Mouse (Mus musculus) MEL (cell line): ENCODE results near the gene Adam23. TPM values are rescaled to one million over a fixed set of nuclear protein-coding genes. Genes with fewer than 3 reads are reported as not detected.
A peak's percentile ranks its signal among the peaks of the same experiment; 100 is the strongest.

ENCODE experiments used
- DNase-seq: peaks from one replicate; pipeline ENCODE4 v3.0.0; 2011; ENCODE audit warnings: low read depth, low spot score
- H3K27ac ChIP-seq: 2 replicates; pipeline ENCODE4 v1.5.1; 2012; ENCODE audit warnings: low read depth, mild to moderate bottlenecking, control low read depth, low read length, moderate library complexity; ENCODE audit not compliant: control insufficient read depth
- H3K27me3 ChIP-seq, 2 experiments: fragments of 150-350 bp in 1 of 2; sonication (generic) in 1 of 2; 2 replicates each; pipeline ENCODE4 v1.6.1; 2012; ENCODE audit warnings: low read length in 2 of 2, mild to moderate bottlenecking in 2 of 2, improper control_type of control experiment in 1 of 2, moderate library complexity in 1 of 2; ENCODE audit not compliant: insufficient read depth in 2 of 2, control insufficient read depth in 1 of 2
- H3K36me3 ChIP-seq, 2 experiments: 2 replicates each; pipeline ENCODE4 v1.6.1; 2012 to 2014; ENCODE audit warnings: low read length in 2 of 2, improper control_type of control experiment in 1 of 2, inconsistent platforms in 1 of 2, mild to moderate bottlenecking in 1 of 2; ENCODE audit not compliant: insufficient read depth in 2 of 2, control insufficient read depth in 1 of 2
- H3K4me1 ChIP-seq, 2 experiments: fragments of 150-350 bp in 1 of 2; sonication (generic) in 1 of 2; 2 replicates each; pipeline ENCODE4 v1.6.1; 2012; ENCODE audit warnings: low read length in 2 of 2, improper control_type of control experiment in 1 of 2, mild to moderate bottlenecking in 1 of 2; ENCODE audit not compliant: insufficient read depth in 2 of 2, control insufficient read depth in 1 of 2
- H3K4me3 ChIP-seq, 2 experiments: fragments of 150-350 bp in 1 of 2; sonication (generic) in 1 of 2; 2 replicates each; pipeline ENCODE4 v1.5.1; 2012; ENCODE audit warnings: low read depth in 2 of 2, low read length in 2 of 2, mild to moderate bottlenecking in 2 of 2, moderate library complexity in 2 of 2, control low read depth in 1 of 2, improper control_type of control experiment in 1 of 2; ENCODE audit not compliant: control insufficient read depth in 1 of 2, insufficient read depth in 1 of 2
- H3K79me2 ChIP-seq: 2 replicates; pipeline ENCODE4 v1.6.1; 2012; ENCODE audit warnings: mild to moderate bottlenecking, low read length, moderate library complexity; ENCODE audit not compliant: control insufficient read depth, poor library complexity, insufficient read depth
- H3K9ac ChIP-seq: 2 replicates; pipeline ENCODE4 v1.6.1; 2012; ENCODE audit warnings: low read depth, mild to moderate bottlenecking, control low read depth, low read length, moderate library complexity; ENCODE audit not compliant: control insufficient read depth, poor library complexity, severe bottlenecking
- H3K9me3 ChIP-seq: fragments of 150-350 bp; sonication (generic); replicated peaks from 2 replicates; pipeline ENCODE4 v1.6.1; 2012; ENCODE audit warnings: mild to moderate bottlenecking, low read length, improper control_type of control experiment, moderate library complexity; ENCODE audit not compliant: insufficient read depth
- BHLHE40 ChIP-seq: IDR thresholded peaks from 2 replicates; pipeline ENCODE4 v1.6.1; 2012; ENCODE audit warnings: low read depth, mild to moderate bottlenecking, inconsistent platforms, low read length, improper control_type of control experiment, borderline replicate concordance
- CHD1 ChIP-seq: IDR thresholded peaks from 2 replicates; pipeline ENCODE4 v1.6.1; 2012; ENCODE audit warnings: low read depth, mild to moderate bottlenecking, inconsistent platforms, low read length, improper control_type of control experiment
- CTCF ChIP-seq, 3 experiments: IDR thresholded peaks in 2 of 3; conservative IDR thresholded peaks in 1 of 3; 2 replicates each; pipeline ENCODE4 v1.5.1; 2011 to 2012; ENCODE audit warnings: low read length in 3 of 3, low read depth in 2 of 3, mild to moderate bottlenecking in 2 of 3, improper control_type of control experiment in 1 of 3, inconsistent platforms in 1 of 3, mixed read lengths in 1 of 3, moderate library complexity in 1 of 3; ENCODE audit not compliant: control insufficient read depth in 1 of 3, insufficient read depth in 1 of 3, poor library complexity in 1 of 3, severe bottlenecking in 1 of 3
- ELF1 ChIP-seq: IDR thresholded peaks from 2 replicates; pipeline ENCODE4 v1.6.1; 2014; ENCODE audit warnings: low read depth, mild to moderate bottlenecking, inconsistent platforms, low read length, improper control_type of control experiment, moderate library complexity
- ETS1 ChIP-seq: IDR thresholded peaks from 2 replicates; pipeline ENCODE4 v1.6.1; 2012; ENCODE audit warnings: low read depth, mild to moderate bottlenecking, inconsistent platforms, low read length, improper control_type of control experiment, moderate library complexity
- GABPA ChIP-seq: IDR thresholded peaks from 2 replicates; pipeline ENCODE4 v1.6.1; 2012; ENCODE audit warnings: low read depth, mild to moderate bottlenecking, inconsistent platforms, low read length, improper control_type of control experiment, moderate library complexity
- HCFC1 ChIP-seq: IDR thresholded peaks from 2 replicates; pipeline ENCODE4 v1.6.1; 2012; ENCODE audit warnings: low read depth, mild to moderate bottlenecking, inconsistent platforms, low read length, improper control_type of control experiment, moderate library complexity
- KAT2A ChIP-seq: conservative IDR thresholded peaks from 2 replicates; pipeline ENCODE4 v1.6.1; 2012; ENCODE audit warnings: low read depth, low read length, improper control_type of control experiment, inconsistent platforms
- MAFK ChIP-seq: IDR thresholded peaks from 2 replicates; pipeline ENCODE4 v1.6.1; 2011; ENCODE audit warnings: low read depth, mild to moderate bottlenecking, low read length, improper control_type of control experiment, borderline replicate concordance
- MAZ ChIP-seq: IDR thresholded peaks from 2 replicates; pipeline ENCODE4 v1.6.1; 2012; ENCODE audit warnings: low read depth, mild to moderate bottlenecking, inconsistent platforms, low read length, improper control_type of control experiment
- MEF2A ChIP-seq: IDR thresholded peaks from 2 replicates; pipeline ENCODE4 v1.6.1; 2014; ENCODE audit warnings: low read depth, mild to moderate bottlenecking, inconsistent platforms, low read length, improper control_type of control experiment; ENCODE audit not compliant: poor library complexity, insufficient replicate concordance, severe bottlenecking; ENCODE audit errors: extremely low read depth
- MYB ChIP-seq: IDR thresholded peaks from 2 replicates; pipeline ENCODE4 v1.6.1; 2011; ENCODE audit warnings: mild to moderate bottlenecking, low read depth, low read length, improper control_type of control experiment
- MYC ChIP-seq: IDR thresholded peaks from 2 replicates; pipeline ENCODE4 v1.6.1; 2011; ENCODE audit warnings: low read depth, mild to moderate bottlenecking, low read length, improper control_type of control experiment, moderate library complexity
- NELFE ChIP-seq: IDR thresholded peaks from 2 replicates; pipeline ENCODE4 v1.6.1; 2011; ENCODE audit warnings: low read depth, low read length, improper control_type of control experiment
- POLR2AphosphoS5 ChIP-seq: IDR thresholded peaks from 2 replicates; pipeline ENCODE4 v1.6.1; 2012; ENCODE audit warnings: low read depth, borderline replicate concordance, mild to moderate bottlenecking, inconsistent platforms, low read length, moderate library complexity, mixed read lengths
- RAD21 ChIP-seq: IDR thresholded peaks from 2 replicates; pipeline ENCODE4 v1.6.1; 2011; ENCODE audit warnings: mild to moderate bottlenecking, low read depth, low read length, improper control_type of control experiment
- RCOR1 ChIP-seq: IDR thresholded peaks from 2 replicates; pipeline ENCODE4 v1.6.1; 2012; ENCODE audit warnings: low read depth, mild to moderate bottlenecking, inconsistent platforms, low read length, improper control_type of control experiment
- SIN3A ChIP-seq: IDR thresholded peaks from 2 replicates; pipeline ENCODE4 v1.6.1; 2012; ENCODE audit warnings: low read length, improper control_type of control experiment, inconsistent platforms
- SMC3 ChIP-seq: IDR thresholded peaks from 2 replicates; pipeline ENCODE4 v1.6.1; 2011; ENCODE audit warnings: low read depth, low read length, improper control_type of control experiment
- TBP ChIP-seq: IDR thresholded peaks from 2 replicates; pipeline ENCODE4 v1.8.0; 2011; ENCODE audit warnings: low read depth, low read length, improper control_type of control experiment
- USF2 ChIP-seq, 2 experiments: IDR thresholded peaks; 2 replicates each; pipeline ENCODE4 v1.6.1; 2011 to 2012; ENCODE audit warnings: improper control_type of control experiment in 2 of 2, low read length in 2 of 2, borderline replicate concordance in 1 of 2, inconsistent platforms in 1 of 2, low read depth in 1 of 2, mild to moderate bottlenecking in 1 of 2; ENCODE audit not compliant: insufficient read depth in 1 of 2
- ZC3H11A ChIP-seq: IDR thresholded peaks from 2 replicates; pipeline ENCODE4 v1.6.1; 2012; ENCODE audit warnings: low read depth, mild to moderate bottlenecking, inconsistent platforms, low read length, improper control_type of control experiment
- ZNF384 ChIP-seq: IDR thresholded peaks from 2 replicates; pipeline ENCODE4 v1.6.1; 2012; ENCODE audit warnings: low read depth, mild to moderate bottlenecking, inconsistent platforms, low read length, improper control_type of control experiment
- polyA plus RNA-seq, 2 experiments: library from polyadenylated mRNA; stranded (reverse) in 1 of 2; unstranded in 1 of 2; fragments of >175 nt in 1 of 2; fragments of >200 nt in 1 of 2; gene quantifications; 2 replicates each; pipeline versions ENCODE4 v1.2.1 to v1.2.4; 2012; ENCODE audit warnings: low replicate concordance in 2 of 2, low read depth in 1 of 2; ENCODE audit not compliant: insufficient read length in 2 of 2, insufficient read depth in 1 of 2, missing spikeins in 1 of 2
- total RNA-seq: library from RNA; depleted of rRNA; stranded (reverse); fragments of 300-350 nt; gene quantifications from 2 replicates; pipeline ENCODE4 v1.2.3, GENCODE M21; 2012

Adam23 gene
- total and polyA plus RNA-seq, 3 experiments: not detected

DNA sequence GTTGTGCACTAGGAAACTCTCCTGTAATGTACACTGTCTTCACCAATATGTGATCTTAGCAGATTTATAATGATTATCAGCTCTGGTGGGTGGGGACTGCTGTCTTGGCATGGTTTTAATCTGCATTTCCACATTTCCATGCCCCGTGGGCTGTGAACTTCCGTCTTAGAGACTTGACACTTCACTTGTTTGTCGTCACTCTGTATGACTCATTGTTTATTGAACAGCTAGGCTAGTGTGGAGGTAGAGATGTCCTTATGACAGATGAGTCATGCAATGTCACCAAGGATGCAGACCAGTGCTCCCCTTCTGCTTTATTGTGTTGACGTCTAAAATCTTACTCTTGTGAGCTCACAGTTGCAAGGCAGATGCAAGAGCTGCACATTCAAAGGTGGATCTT is 121.3 kb downstream of the Adam23 start:
- Histone ChIP-seq H3K36me3 (no peaks in the 10 kb centered on the region), H3K27me3 (no peaks in the 10 kb centered on the region), H3K9me3 (no peaks in the 10 kb centered on the region), H3K4me3 (no peak overlapping the region), H3K27ac (no peak overlapping the region), H3K79me2 (no peaks in the 10 kb centered on the region), H3K4me1 (no peaks in the 10 kb centered on the region), H3K9ac (no peak overlapping the region)
- DNase-seq: peak; percentile 1
- TF ChIP-seq KAT2A (no peak), RCOR1 (no peak), RAD21 (no peak), MYB (no peak), USF2 (IDR thresholded peaks at IDR 0.05; ENCODE audit: borderline replicate concordance in 1 of 2, insufficient read depth in 1 of 2, low read depth in 1 of 2, low read length in 2 of 2) (no peak), HCFC1 (no peak), ZC3H11A (no peak), MAZ (no peak)

DNA sequence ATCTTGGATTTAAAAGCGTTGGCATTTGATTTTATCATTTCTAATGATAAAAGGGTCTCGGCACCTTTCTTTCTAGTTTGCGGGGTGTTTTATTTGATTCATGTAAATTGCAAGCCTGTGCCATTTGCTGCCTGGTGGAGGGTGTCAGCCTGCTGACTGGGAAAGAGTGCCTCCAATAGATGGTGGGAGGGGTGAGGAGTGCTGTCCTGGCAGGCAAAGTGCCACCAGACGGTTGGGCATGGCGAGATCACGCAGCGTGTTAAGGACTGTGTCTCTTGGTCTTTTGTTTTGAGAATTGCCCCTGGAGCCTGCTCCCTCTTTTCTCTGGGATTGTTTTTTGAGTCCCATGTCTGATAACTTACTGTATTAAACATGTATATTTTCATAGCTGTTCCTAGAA is 126.5 kb downstream of the Adam23 start:
- Histone ChIP-seq H3K4me1 (no peaks in the 10 kb centered on the region), H3K79me2 (no peaks in the 10 kb centered on the region), H3K27me3 (no peaks in the 10 kb centered on the region), H3K4me3 (no peak overlapping the region), H3K9ac (no peak overlapping the region), H3K27ac (no peak overlapping the region), H3K9me3 (no peaks in the 10 kb centered on the region), H3K36me3 (no peaks in the 10 kb centered on the region)
- DNase-seq: no peak
- no peak for TF ChIP-seq POLR2AphosphoS5
- no peak for TF ChIP-seq GABPA
- no peak for TF ChIP-seq ELF1
- TF ChIP-seq MYC: no peak
- no peak for TF ChIP-seq MAZ
- TF ChIP-seq TBP: no peak
- no peak for TF ChIP-seq MAFK
- no peak for TF ChIP-seq SIN3A
- TF ChIP-seq CHD1: no peak
- no peak for TF ChIP-seq ZC3H11A
- TF ChIP-seq MEF2A: no peak
- no peak for TF ChIP-seq BHLHE40
- no peak for TF ChIP-seq ZNF384
- TF ChIP-seq USF2 (IDR thresholded peaks at IDR 0.05; ENCODE audit: borderline replicate concordance in 1 of 2, insufficient read depth in 1 of 2, low read depth in 1 of 2, low read length in 2 of 2): no peak
- no peak for TF ChIP-seq SMC3
- no peak for TF ChIP-seq ETS1
- TF ChIP-seq NELFE: no peak
- no peak for TF ChIP-seq RAD21
- no peak for TF ChIP-seq CTCF (IDR thresholded peaks at IDR 0.05 in 2 of 3, conservative IDR thresholded peaks at IDR 0.05 in 1 of 3; ENCODE audit: control insufficient read depth in 1 of 3, insufficient read depth in 1 of 3, low read depth in 2 of 3, low read length in 3 of 3, poor library complexity in 1 of 3, severe bottlenecking in 1 of 3)
